Mouse (Mus musculus) hindbrain, embryonic 11.5 days (tissue): ENCODE measurements around the gene AB124611. TPM values are rescaled to one million over a fixed set of nuclear protein-coding genes. Genes with fewer than 3 reads are reported as not detected.
"Not testable (repeated sequence)": the region's sequence is repeated elsewhere in the genome, so short reads cannot be mapped to it uniquely, and the experiment has no call there.

ENCODE experiments used
- ATAC-seq: fragments of 200-750 bp; cut with Nextera tagmentation; 2 replicates; pipeline ENCODE4 v1.8.0; 2017; ENCODE audit warnings: mild to moderate bottlenecking, moderate TSS enrichment, moderate library complexity; ENCODE audit not compliant: low FRiP score
- DNase-seq: peaks from one replicate; pipeline ENCODE4 v3.0.0-alpha.2; 2015; ENCODE audit warnings: low spot score
- H3K27ac ChIP-seq: fragments of 300-500 bp; sonication (generic); 2 replicates; pipeline ENCODE4 v1.5.1; 2014; ENCODE audit warnings: mild to moderate bottlenecking, low read depth, low read length
- H3K27me3 ChIP-seq: fragments of 300-500 bp; sonication (generic); 2 replicates; pipeline ENCODE4 v1.6.1; 2014; ENCODE audit warnings: mild to moderate bottlenecking, low read length, moderate library complexity, mixed read lengths; ENCODE audit not compliant: control insufficient read depth, insufficient read depth
- H3K36me3 ChIP-seq: fragments of 300-500 bp; sonication (generic); 2 replicates; pipeline ENCODE4 v1.6.1; 2014; ENCODE audit warnings: mild to moderate bottlenecking, low read length, moderate library complexity, mixed read lengths; ENCODE audit not compliant: control insufficient read depth, insufficient read depth
- H3K4me1 ChIP-seq: fragments of 300-500 bp; sonication (generic); replicated peaks from 2 replicates; pipeline ENCODE4 v1.6.1; 2014; ENCODE audit warnings: low read length, mixed read lengths; ENCODE audit not compliant: control insufficient read depth, insufficient read depth
- H3K4me2 ChIP-seq: fragments of 300-500 bp; sonication (generic); replicated peaks from 2 replicates; pipeline ENCODE4 v1.6.1; 2014; ENCODE audit warnings: mild to moderate bottlenecking, low read depth, low read length
- H3K4me3 ChIP-seq: fragments of 300-500 bp; sonication (generic); 2 replicates; pipeline ENCODE4 v1.5.1; 2014; ENCODE audit warnings: low read depth, low read length
- H3K9ac ChIP-seq: fragments of 300-500 bp; sonication (generic); 2 replicates; pipeline ENCODE4 v1.6.1; 2014; ENCODE audit warnings: low read depth, low read length
- H3K9me3 ChIP-seq: fragments of 300-500 bp; sonication (generic); 2 replicates; pipeline ENCODE4 v1.6.1; 2016; ENCODE audit warnings: low read length; ENCODE audit not compliant: control insufficient read depth
- WGBS: fragments of 180-500 bp; shearing (Covaris S2); extraction: QIAGEN DNeasy Blood & Tissue Kit; methylation state at CpG from one replicate; pipeline ENCODE4 v1.1.7; 2014; 5-methylcytosine and 5-hydroxymethylcytosine counted together
- polyA plus RNA-seq: library from polyadenylated mRNA; unstranded; fragments of >200 nt; fragmentation: Nextera tagmentation; extraction: Ambion mirVana; gene quantifications from 2 replicates; pipeline ENCODE4 v1.2.1, GENCODE M21; 2014

Gene AB124611
- 2.6 and 5.3 TPM in 2 replicates for polyA plus RNA-seq

GRCm38 (mm10) chr9:21525937-21526633 lies at the start of gene AB124611:
TSS of gene AB124611 (plus strand) at chr9:21526176.
- no peak within 1 kb of the TSS for H3K4me3 ChIP-seq
- no peaks in the 10 kb centered on the region for H3K4me1 ChIP-seq
- ATAC-seq (no peak), DNase-seq (no peak)
- H3K36me3 ChIP-seq = no peaks in the 10 kb centered on the region
- H3K27me3 ChIP-seq = no peaks in the 10 kb centered on the region
- H3K4me2 ChIP-seq = no peak within 1 kb of the TSS
- no peaks in the 10 kb centered on the region for H3K9me3 ChIP-seq
- no peak within 1 kb of the TSS for H3K27ac ChIP-seq
- no peak within 1 kb of the TSS for H3K9ac ChIP-seq
- 70% methylated on average over 14 of the region's 14 CpGs for WGBS

GRCm38 (mm10) chr9:21477707-21478106 lies 48.3 kb upstream of the AB124611 start:
- ATAC-seq = no peak
- Histone ChIP-seq H3K27me3 (no peaks in the 10 kb centered on the region), H3K4me1 (no peaks in the 10 kb centered on the region), H3K9me3 (no peaks in the 10 kb centered on the region), H3K4me3 (no peak overlapping the region), H3K4me2 (no peak overlapping the region), H3K36me3 (peaks cover 13% of the 10 kb centered on the region), H3K27ac (no peak overlapping the region), H3K9ac (no peak overlapping the region)
- DNase-seq = no peak
- WGBS = 96% methylated on average over 6 of the region's 6 CpGs

GRCm38 (mm10) chr9:21484065-21484464 lies 41.9 kb upstream of the AB124611 start:
- 96% methylated on average over 4 of the region's 4 CpGs for WGBS

DNA sequence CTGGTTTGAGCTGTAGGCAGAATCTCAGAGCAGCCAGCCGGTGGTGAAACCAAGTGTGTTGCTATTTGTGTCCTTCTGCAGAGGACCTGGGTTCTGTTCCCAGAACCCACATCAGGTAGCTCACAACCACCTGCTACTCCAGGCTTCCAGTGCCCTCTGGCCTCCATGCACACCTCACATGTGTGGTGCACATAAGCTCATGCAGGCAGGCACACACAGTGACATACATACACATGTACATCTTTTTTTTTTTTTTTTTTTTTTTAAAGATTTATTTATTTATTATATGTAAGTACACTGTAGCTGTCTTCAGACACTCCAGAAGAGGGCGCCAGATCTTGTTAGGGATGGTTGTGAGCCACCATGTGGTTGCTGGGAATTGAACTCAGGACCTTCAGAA lies 37.7 kb upstream of the AB124611 start:
- H3K27me3 ChIP-seq, H3K9ac ChIP-seq, H3K4me1 ChIP-seq, DNase-seq, ATAC-seq, H3K4me2 ChIP-seq, H3K9me3 ChIP-seq, H3K36me3 ChIP-seq, H3K27ac ChIP-seq, H3K4me3 ChIP-seq: not testable (repeated sequence)
- 96% methylated on average over 1 of the region's 2 CpGs for WGBS

More at GRCm38 (mm10) chr9:21484065-21484464, 41.9 kb upstream of the AB124611 start:
- Histone ChIP-seq H3K27ac (no peak overlapping the region), H3K27me3 (no peaks in the 10 kb centered on the region), H3K4me3 (no peak overlapping the region), H3K4me1 (no peaks in the 10 kb centered on the region), H3K4me2 (no peak overlapping the region), H3K9me3 (no peaks in the 10 kb centered on the region), H3K9ac (no peak overlapping the region), H3K36me3 (0 out of 2 replicates have a peak, but pooled peaks cover 5% of the 10 kb centered on the region)
- ATAC-seq = no peak
- no peak for DNase-seq

DNA sequence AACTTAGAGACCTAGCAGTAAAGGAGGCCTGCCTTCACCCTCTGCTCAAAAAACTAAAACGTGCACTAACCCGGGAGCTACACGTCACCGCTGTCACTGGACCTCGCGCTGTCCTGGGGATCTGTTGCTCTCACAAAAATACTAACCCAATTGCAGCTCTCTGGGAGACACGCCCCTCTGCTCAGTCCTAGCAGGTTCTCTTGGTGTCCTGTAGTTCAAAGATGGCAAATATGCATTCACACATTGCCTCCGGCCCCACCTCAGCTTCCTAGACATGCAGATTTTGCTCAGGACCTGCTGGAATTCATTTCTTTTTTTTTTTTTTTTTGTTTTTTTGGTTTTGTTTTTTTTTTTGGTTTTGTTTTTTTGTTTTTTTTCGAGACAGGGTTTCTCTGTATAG lies 35.3 kb upstream of the AB124611 start:
- H3K9ac ChIP-seq = no peak overlapping the region

DNA sequence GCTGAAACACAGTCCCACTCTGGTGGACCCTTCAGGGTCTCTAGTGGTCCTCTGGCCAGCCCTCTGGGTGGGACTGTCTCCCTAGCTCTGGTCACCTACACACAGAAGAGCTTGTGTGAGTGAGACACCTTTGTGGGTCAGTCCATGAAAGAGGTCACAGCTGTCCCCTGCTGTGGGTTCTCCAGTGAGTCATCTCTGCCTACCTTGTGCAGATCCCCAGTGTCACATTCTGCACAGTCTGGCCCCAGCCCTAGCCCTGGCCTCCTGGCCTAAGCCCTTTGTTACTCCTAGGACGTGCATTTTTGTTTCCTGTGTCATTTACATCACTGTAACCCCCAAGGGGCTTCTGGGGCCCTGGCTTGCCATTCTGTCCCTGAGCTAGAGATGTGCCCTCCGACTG lies 32.1 kb upstream of the AB124611 start:
- Histone ChIP-seq H3K4me2 (no peak overlapping the region), H3K36me3 (no peaks in the 10 kb centered on the region), H3K4me3 (no peak overlapping the region), H3K4me1 (no peaks in the 10 kb centered on the region), H3K9ac (no peak overlapping the region), H3K27ac (no peak overlapping the region), H3K27me3 (no peaks in the 10 kb centered on the region), H3K9me3 (no peaks in the 10 kb centered on the region)
- ATAC-seq = no peak
- no peak for DNase-seq
- WGBS = 50% methylated on average over 2 of the region's 2 CpGs

More for the DNA sequence above, 35.3 kb upstream of the AB124611 start:
- Histone ChIP-seq H3K4me1 (no peaks in the 10 kb centered on the region), H3K27ac (no peak overlapping the region), H3K9me3 (no peaks in the 10 kb centered on the region), H3K4me3 (no peak overlapping the region), H3K27me3 (no peaks in the 10 kb centered on the region), H3K4me2 (no peak overlapping the region), H3K36me3 (0 out of 2 replicates have a peak, but pooled peaks cover 3% of the 10 kb centered on the region)
- WGBS = 91% methylated on average over 9 of the region's 9 CpGs
- ATAC-seq (no peak), DNase-seq (no peak)

DNA sequence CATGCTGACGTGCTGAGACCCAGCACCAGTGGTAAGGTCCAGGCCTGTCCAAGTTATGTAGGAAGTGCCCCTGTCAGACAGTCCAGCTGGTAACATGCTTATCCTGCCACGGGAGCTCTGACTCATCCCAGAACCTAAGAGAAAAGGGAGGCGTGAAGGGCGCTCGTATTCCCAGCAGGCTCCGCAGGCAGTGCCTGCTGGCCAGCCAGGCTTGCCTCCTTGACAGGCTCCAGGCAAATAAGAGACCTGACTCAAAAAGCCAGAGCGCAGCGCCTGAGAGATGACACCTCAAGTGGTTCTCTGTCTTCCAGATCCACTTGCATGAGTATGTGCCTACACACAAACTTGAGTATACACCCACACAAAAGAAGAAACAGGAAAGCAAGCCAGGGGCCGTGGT lies 31.2 kb upstream of the AB124611 start:
- Histone ChIP-seq H3K9me3 (no peaks in the 10 kb centered on the region), H3K4me1 (no peaks in the 10 kb centered on the region), H3K4me2 (no peak overlapping the region), H3K9ac (no peak overlapping the region), H3K27ac (no peak overlapping the region), H3K36me3 (0 out of 2 replicates have a peak, but pooled peaks cover 2% of the 10 kb centered on the region), H3K27me3 (no peaks in the 10 kb centered on the region), H3K4me3 (no peak overlapping the region)
- 79% methylated on average over 9 of the region's 9 CpGs for WGBS
- DNase-seq = no peak
- ATAC-seq = no peak

GRCm38 (mm10) chr9:21496308-21497049 lies 29.5 kb upstream of the AB124611 start:
- Histone ChIP-seq H3K9ac (no peak overlapping the region), H3K4me3 (no peak overlapping the region), H3K27me3 (no peaks in the 10 kb centered on the region), H3K9me3 (no peaks in the 10 kb centered on the region), H3K36me3 (0 out of 2 replicates have a peak, but pooled peaks cover 2% of the 10 kb centered on the region), H3K4me1 (no peaks in the 10 kb centered on the region), H3K4me2 (no peak overlapping the region), H3K27ac (0 out of 2 replicates have a peak overlapping the region, but pooled peaks have one; percentile 17)
- ATAC-seq (no peak), DNase-seq (peak; percentile 46)
- WGBS = 67% methylated on average over 19 of the region's 19 CpGs
